Mouse (Mus musculus) cerebellum, adult 2 months (tissue): ENCODE data around the gene Pde1c.

Source experiments
- CTCF ChIP-seq: fragments of 200-500 bp; IDR thresholded peaks from 2 replicates; pipeline ENCODE4 v1.5.1; 2011; ENCODE audit warnings: low read depth, mild to moderate bottlenecking, control low read depth, low read length, moderate library complexity, borderline replicate concordance; ENCODE audit not compliant: insufficient read depth
- POLR2A ChIP-seq: fragments of 200-500 bp; IDR thresholded peaks from 2 replicates; pipeline ENCODE4 v1.6.1; 2011; ENCODE audit warnings: low read length, control low read depth, borderline replicate concordance; ENCODE audit not compliant: insufficient read depth

DNA sequence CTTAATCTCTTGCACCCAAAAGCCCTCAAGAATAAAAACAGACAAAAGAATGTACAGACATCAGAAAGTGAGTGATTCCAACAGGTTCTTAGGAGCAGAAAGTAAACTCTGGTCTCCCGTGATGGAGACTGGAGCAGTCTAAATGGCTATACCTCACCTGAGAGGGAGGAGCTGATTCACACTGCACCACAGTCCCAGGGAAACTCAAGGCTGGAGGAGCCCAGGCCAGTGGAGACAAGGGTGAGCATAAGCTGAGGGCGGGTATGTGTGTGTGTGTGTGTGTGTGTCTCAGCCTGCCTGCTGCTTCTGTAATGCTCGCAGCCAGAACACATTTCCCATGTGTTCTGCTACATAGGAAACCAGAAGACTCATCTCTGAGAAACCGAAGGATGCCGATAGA, 179.7 kb downstream of the Pde1c start:
- TF ChIP-seq CTCF (no peak), POLR2A (no peak)
